Mouse (Mus musculus) kidney, postnatal 10 days (tissue): ENCODE results near the gene Lpp.

Source experiments
- DNase-seq: peaks from one replicate; pipeline ENCODE4 v3.0.0; 2021; ENCODE audit warnings: mixed read lengths

Lpp gene

DNA sequence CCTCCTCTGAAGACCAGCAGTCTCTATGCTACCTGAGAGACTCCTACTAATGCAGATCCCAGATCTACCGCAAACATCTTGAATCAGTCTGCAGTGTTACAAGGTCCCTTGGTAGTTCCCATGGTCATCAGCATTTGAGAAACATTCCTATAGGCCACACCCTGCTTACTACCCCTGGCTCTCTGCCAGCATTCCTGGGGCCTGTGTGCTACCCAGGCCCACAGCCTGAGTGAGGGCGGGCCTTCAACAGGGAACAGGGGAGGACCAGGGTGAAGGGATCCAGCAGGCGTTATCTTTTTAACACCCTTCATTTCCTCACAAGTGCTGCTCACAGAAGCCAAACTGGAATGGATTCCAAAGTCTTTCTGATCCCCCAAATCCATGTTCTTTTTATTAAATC is 173.0 kb downstream of the Lpp start:
- peak; percentile 69 for DNase-seq

DNA sequence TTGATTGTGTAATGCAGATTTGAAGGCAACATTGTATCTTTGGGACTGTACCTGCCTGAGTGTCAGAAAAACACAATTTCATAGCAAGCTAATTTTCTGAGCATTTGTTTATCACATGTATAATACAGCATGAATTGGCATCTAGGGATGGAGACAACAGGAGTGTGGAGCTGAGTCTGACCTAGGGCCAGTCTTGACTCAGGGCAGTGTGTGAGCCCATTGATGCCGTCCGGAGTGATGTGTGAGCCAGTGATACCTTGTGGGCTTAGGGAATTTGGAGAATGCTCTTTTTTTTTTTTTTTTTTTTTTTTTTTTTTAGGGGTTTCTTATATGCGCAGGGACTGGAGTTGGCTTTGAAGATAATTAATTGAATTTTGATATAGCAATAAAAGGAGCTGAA is 174.3 kb downstream of the Lpp start:
- DNase-seq = no peak

DNA sequence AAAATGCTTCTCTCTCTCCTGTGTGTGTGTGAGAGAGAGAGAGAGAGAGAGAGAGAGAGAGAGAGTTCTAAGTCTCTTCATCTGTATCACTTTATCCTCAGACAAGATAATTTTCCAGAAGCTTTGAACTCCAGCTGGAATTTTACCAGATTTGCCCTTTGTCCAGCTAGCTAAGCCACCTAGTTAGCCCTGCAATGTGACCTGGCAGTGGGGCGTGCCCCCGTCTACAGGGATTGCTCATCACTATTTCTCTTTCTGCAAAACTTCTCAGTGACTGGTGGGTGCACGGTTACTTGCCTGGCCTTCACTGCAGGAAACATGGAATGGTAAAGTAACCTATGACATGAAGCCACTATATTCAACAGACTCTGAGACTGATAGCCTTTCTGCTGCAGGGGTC is 174.8 kb downstream of the Lpp start:
- DNase-seq = peak; percentile 57

DNA sequence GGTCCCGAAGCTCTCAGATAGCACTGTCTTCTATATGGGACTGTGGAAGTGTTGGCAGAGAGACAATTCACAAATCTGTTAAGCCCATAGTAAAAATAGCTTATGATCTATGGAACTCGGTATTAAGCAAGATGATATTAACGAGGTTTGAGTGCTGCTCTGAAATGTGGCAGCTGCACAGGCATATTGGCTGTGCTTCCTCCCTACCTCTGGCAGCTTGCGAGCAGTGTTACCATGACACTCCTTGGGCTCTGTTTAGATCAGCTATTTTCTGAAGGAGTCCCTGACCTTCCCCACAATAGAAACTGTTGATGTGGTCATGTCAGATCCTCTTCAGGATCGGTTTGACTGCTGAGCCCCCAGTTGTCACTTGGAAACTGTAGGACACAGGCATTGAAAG is 176.4 kb downstream of the Lpp start:
- DNase-seq = no peak

DNA sequence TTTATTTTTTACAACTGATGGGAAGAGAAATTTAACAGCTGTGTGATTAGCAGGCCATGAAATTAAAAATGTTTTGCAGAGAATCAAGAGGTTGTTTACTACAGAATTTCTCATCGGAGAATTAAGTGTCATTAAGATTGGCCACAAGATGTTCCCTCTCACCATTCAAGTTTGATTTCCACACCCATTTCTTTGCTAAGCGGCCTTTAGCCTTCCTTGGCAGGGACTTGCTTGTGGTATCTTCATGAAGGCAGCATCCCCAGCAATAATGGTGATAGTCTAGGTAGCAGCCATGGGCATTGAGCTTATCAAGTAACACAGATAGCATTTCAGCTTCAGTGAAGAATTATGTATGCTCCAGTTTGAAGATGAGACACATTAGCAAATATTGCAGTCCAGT is 183.7 kb downstream of the Lpp start:
- DNase-seq = no peak

DNA sequence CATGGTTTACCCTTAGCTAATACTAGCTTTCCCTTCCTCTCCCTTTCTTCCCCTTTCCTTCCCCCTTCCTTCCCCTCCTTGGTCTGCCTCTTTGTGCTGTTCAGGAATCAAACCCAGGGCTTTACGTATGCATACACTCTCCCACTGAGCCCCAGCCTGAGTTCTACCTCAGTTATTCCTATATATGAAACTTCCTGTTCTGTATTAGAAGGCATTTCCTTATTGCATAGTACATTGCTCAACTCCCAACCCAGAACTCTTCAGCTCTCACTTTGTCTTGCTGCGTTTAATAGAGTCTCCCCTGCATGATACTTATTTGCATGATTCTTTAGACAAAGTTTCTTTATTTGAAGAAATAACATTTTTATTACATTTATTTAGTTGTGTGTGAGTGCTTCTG is 184.5 kb downstream of the Lpp start:
- DNase-seq = no peak

DNA sequence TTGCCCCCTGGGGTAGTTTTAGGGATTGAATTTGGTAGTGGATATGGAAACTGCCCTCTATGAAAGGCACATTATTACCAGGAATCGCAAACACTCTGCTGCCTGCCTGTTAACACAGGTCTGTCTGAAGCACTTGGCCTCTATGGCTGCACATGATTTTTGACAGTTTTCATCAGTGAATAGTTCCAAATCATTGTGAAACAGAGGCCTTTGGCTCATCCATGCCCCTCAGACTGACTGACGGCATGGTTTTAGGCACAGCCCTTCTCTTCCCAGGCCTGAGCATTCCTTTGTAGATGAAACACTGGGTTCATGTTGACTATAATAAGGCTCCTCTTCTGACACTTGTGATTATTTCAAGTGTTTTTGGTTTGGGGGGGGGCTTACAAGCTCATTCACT is 189.5 kb downstream of the Lpp start:
- DNase-seq = no peak

DNA sequence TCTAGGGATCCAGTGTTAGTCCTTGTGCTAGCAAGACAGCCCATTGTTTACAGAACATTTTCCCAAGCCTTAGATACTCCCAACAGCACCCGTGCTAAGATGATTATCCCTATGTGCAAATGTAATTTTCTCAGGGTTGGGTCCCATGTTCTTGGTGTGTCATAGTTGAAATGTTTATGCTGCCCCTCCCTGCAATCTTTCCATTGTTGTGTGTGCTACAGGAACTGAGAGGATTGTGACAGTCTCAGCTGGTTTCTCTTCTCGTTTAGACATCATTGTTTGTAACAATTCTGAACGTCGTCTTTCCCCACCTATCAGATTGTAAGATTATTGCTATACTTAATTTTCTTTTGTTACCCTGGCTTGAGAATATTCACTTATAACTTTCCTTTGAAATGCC is 200.2 kb downstream of the Lpp start:
- no peak for DNase-seq

DNA sequence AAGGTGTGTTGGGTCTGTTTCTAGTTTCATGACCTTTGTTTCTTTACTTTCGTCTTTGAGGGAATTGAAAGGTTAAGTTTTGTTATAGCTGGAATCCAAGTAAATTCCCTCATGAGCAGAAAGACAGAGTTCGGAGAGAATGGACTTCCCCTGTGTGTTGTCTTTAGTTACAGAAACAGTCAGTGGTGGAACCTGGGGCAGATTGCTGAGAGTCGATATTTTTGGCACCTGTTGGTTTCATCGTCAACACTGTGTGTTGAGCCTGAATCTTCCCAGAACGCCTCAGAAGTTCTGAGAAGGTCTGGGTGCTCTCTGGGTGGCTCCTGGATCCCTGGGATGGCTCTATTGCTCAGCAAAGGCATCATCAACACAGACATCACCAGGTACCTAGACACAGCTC is 201.2 kb downstream of the Lpp start:
- no peak for DNase-seq

DNA sequence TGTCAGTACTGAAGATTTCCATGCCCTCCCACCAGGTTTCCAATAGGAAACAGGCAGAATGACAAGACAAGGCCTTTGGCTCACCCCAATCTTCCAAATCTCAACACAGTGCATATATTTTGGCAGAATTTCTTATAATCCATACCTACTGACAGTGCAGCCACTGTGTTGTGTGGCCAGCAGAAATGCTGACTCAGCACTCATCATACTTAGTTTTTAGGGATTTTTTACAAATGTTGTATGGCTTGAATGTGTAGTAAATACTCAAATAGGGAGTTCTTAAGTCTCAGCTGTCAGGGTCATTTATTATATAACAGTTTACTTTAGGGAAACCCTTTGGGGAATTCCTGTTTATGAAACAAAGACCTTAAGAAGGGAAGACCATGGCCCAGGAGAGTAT is 202.2 kb downstream of the Lpp start:
- DNase-seq = no peak

DNA sequence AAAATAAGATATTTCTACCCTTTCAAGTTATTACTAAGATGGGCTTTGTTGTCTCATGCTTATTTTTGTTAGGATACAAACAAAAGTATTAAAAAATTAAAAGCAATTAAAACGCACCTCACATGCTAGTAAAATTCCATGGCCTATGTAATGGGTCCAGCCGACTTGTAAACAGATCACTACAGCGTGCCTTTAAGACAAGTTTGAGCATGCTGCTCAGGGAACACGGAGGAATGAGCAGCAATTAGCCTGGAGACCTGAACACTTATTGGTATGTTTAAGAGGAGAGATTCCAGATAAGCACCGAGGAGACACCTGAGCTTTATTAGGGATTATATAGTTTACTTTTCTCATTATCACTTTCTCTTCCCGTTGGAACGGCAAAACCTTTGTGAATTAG is 205.3 kb downstream of the Lpp start:
- DNase-seq = no peak

DNA sequence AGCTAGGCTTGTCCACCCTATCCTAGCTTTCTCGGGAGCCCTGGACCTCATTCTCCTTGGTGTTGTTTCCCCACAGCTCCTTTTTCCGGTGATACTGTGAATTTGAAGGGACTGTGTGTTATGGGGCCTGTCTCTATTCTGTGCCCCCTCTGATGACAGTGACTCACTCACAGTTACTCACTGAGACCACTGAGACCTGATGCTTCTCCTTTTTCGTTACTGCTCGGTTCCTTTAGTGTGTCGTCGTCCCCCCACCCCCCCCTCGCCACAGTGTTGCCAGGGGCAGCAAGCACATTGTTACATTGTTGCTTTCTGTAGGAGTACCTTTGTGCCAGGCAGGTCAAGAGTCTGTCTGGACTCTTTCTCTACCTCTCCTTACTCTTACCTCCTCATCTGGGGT is 206.5 kb downstream of the Lpp start:
- DNase-seq = no peak

DNA sequence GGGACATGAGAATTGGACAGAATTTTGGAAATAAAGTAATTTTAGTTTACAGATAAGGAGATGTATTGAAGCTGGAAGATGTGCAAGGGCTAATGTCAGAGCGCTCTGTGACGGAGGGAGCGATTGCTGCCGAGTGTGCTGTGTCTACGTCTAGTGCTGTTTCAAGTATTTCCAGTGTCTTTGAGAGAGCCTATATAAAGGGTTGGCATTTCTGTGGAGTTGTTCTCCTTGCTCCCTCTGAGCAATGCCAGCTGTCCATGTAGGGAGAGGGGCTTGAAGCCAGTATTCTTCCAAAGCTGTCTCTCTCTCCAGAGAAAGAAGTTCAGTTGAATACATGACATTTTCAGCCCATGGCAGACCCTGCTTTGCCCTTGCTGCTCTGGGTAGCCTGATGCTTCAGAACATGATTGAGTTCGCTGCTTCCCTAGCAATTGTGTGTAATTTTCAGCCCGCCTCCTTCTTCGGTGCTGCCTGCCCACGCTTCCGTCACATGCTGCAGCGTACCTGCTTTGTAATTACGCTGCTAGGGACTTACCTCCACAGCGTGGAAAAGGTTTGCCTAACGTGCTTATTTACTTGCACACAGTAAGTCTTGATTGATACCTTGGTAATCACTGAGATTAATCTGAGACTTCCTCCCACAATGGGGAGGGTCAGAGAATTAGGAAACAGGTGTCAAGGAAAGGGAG is 207.1 kb downstream of the Lpp start:
- DNase-seq = no peak

DNA sequence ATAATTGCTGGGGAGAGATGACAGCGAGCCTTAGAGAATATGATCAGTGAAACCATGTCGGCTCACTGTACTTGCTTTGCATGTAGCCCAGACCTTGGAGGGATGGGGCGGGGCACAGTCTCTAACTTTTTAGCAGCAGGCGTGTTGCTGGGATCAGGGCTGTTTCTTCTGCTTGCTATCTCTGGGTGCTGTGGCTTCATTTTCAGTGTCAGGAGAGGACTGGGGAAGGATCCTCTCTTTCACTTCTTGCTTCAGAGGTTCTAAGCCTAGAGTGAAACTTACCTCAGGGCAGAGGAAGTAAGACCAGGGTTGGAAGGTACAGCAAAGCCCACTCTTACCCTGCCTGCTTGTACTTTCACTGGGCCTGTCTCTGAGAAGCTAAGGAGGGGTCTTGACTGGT is 210.0 kb downstream of the Lpp start:
- no peak for DNase-seq

DNA sequence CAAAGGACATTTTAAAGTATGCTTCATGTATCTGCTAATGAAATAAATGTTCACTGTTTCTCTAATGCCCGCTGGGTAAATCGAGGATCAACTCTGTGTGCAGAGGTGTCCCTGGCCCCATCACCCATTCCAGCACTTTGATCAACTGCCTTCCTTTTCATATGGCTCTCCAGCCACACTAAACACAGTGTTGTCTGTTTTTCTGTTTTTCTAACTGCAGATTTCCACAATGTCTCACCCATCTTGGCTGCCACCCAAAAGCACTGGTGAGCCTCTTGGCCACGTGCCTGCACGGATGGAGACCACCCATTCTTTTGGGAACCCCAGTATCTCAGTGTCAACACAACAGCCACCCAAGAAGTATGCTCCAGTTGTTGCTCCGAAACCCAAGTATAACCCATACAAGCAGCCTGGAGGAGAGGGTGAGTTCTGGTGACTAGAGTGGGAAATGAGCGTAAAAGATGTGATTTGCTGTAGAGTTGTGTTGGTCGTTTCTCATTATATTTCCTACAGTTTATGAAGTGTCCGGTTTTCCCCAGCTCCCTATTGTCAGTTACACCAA is 214.7 kb downstream of the Lpp start:
- peak; percentile 27 for DNase-seq

DNA sequence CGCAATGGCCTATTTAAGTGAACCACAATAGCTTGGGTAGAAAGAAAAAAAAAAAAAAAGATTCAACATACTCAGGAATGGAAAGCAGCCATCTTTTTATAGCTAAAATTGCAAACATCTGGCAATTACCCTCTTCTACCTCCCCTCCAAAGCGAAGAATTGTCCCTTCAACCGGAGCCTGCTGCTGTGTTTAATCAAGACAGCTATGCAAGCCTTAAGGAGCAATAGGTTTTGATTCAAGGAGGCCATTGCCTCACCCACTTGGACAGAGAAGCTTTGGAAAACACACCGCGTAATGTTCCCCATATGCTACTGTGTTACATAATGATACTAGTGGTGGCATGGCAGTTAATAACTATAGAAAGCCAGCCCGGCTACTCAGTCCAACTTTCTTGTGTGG is 226.2 kb downstream of the Lpp start:
- no peak for DNase-seq

DNA sequence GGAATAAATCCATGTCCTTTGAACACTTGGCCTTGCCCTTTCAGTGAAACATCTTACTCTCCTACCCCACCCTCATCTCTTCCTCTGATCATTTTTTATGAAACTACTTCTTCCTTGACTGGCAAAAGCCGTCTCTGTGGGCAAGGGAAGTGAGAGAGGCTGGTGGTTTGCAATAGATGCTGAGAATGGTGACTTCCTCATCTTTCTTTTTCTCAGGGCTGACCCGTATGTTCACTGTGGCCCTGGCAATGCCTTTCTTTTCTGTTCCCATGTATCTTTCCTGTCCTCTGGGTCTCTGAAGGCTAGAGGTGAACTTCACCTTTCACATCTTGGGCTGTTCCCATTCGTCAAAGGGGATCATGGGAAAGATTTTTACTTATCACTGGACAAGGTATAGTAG is 226.7 kb downstream of the Lpp start:
- no peak for DNase-seq

DNA sequence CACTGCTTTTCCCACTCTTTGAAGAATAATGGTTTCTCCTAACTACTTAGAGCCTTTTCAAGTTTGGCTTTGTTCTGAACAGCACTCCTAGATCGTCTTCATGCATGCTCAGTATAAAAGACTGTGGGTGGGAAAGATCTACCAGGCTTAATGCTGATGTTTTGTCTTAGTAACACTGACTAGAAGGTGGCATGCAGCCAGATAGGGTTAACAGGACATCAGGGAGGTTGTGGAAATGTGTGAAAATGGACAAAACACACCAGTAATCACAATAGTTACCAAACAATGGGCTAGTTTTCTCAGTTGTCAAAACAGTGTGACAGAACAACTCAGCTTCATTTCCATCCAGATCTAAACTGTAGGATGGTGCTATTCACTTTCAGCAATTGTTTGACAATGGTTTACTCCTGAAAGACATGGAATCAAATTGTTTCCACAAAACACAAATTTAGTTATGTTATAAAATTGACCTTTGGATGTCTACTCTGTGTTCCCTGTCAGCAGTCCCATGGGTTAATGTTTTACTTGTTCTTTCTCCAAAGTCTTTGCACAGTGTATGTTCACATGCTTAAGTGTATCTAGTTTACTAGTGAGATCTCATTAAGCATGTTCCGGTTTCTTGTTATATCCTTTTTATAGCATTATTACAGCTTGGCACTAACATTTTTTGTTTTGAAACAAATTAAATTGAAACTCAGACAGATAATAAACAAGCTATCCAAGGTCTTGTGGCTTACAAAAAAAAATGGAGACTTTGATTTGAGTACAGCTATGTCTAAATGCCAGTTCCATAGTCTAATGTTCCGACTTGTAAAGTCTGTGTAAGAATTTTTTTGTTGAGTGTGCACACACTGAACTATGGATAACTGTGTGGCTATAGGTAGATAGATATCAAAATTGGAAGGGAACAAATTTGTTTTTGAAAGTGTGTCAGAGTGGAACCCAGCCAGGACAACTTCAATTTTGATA is 229.2 kb downstream of the Lpp start:
- peak; percentile 39 for DNase-seq

DNA sequence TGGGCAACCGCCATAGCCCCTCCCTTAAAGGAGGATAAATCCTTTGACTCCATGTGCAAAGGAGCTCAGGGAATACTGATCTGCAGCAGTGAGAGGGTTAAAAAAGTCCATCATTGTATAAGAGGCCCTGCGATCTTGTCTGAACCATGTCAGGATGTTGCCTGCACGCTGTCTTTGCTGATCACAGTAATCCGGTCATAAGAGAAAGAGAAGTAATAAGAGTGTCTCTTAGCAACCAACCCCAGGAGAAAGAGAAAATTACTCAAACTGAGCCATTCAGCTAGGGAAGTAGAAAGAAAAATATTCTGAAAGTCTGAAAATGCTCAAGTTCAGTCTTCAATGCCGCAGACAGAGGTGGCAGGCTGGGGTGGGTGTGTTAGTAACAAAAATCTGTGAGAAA is 231.0 kb downstream of the Lpp start:
- DNase-seq = no peak

DNA sequence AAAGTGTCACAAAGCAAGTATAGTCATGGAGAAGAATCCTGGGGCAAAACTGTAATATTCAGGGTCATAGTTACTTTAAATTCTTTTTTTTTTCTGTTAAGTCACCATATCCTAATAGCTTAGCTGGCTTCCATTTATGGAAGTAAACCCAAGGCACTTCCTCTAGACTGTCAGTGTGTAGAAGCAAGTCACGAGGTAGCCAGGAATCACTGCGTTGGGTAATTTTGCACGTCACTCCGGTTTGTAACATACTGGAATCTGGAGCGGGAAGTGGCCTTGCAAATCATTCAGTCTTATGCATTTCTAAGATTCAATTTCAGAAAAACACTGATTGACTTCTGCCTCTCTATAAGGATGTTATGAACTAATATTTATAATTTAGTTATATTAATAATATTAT is 232.3 kb downstream of the Lpp start:
- DNase-seq = no peak

DNA sequence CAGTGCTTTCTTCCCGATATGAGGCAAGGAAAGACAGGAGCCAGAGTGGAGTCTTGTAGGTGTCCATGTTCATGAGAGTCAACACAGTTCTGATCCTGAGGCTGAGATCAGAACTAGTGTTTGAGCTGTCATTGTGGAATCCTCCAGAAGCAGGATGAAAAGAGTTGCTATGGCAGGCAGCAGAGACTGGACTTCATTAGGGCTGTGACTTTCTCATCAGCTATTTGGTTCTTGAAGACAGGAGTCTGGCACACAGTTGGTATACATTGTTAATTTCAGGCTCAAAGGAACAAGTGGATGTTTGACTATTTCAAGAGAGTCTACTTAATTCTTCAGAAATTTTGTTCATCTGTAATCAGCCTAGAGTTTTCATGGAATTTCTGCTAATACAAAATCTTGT is 235.5 kb downstream of the Lpp start:
- DNase-seq = no peak

DNA sequence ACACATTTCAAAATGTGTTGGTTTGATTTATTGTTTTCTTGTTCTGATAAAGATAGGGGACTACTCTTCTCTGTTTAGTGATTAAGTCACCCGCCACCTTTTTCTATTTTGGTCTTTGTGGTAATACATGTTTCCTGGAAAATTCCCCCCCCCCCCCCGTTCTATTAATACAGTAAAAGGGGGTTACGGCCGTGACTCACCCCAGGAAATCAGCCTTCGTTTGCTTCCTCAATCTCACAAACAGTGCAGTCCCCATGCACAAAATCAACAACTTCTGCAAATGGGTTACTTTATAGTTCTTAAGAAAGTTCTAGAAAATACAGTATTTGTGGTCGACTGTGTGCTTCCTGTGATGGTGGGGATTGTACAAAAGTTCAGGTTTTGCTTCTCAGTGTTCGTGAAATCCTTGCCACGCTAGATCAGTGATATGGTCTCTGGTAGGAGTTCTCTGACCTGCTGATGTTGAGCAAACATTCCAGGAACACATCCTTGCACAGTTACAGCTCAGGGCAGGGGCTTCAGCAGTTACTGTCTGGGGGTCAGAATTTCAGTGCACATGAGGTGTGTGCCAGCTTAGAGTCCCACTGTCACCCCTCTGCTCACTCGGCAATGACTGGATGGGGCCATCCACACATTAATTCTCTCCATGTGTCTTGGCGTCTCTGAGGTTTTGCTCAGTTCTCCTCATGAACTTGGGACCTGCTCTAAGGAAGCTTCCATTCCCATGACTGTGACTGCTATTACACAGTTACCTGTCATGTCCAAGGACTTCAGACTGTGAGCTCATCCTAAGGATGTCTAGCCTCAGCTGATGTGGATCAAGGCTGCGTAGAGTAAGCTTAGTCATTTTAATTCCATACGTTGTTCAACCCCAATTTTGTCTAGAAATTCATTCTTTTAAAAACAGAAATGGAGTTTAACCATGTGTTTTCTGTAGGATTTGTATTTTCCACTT is 236.2 kb downstream of the Lpp start:
- DNase-seq = no peak

DNA sequence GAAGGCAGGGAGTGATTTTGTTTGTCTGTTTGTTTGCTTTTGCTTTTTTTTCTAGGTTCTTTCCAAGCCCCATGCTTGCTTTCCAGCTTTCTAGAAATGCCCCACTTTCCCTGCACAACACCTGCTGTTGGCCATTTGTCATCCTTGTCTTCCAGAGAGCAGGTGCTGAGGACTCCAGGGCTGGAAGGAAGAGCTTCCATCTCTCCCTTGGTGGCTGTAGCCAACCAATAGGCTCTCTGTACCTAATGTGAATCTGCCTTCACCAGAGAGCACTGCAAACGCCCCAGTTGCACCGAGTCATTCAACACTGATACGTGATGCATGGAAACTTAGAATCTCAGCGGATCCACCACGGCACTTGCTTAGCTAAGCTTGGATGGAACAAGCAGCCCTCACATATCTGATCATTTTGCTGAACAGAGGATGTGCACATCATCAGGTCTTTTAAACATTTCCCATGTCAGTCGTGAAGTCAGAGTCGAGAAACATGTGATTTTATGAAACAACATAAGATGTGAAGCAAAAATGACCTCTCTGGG is 242.1 kb downstream of the Lpp start:
- DNase-seq = no peak
